Mouse (Mus musculus): Measurements from ENCODE around the gene Kif17.

Kif17 gene

GRCm38 (mm10) chr4:138250088-138250960 is at the start of gene Kif17, which contains the start of gene Sh2d5:
TSS of gene Kif17 (plus strand) at chr4:138250435.
TSS of gene Sh2d5 (plus strand) at chr4:138250403.
- DNase-seq, result peak; percentile 97

GRCm38 (mm10) chr4:138200769-138201168 is 49.5 kb upstream of the Kif17 start:
- DNase-seq, result no peak

- DNase-seq, result no peak
These were observed 48.5 kb upstream of the Kif17 start for GRCm38 (mm10) chr4:138201696-138202095.

- no peak for DNase-seq
These were observed 40.1 kb upstream of the Kif17 start for GRCm38 (mm10) chr4:138210116-138210515.

- DNase-seq, result no peak
These were observed 36.4 kb upstream of the Kif17 start for GRCm38 (mm10) chr4:138213861-138214260.

GRCm38 (mm10) chr4:138215671-138216199 is 34.5 kb upstream of the Kif17 start:
- DNase-seq, result peak in 1 of 2 experiments; percentile 17

GRCm38 (mm10) chr4:138216200-138216890 is 33.9 kb upstream of the Kif17 start, which contains the start of gene Hp1bp3:
TSS of gene Hp1bp3 (plus strand) at chr4:138216296.
- DNase-seq, result peak; percentile 70 to 87

- peak; percentile 97 to 99 for DNase-seq
These were observed 33.3 kb upstream of the Kif17 start for GRCm38 (mm10) chr4:138216891-138217392.

- no peak for DNase-seq
These were observed 32.8 kb upstream of the Kif17 start for GRCm38 (mm10) chr4:138217441-138217840.

- no peak for DNase-seq
These were observed 32.1 kb upstream of the Kif17 start for GRCm38 (mm10) chr4:138217951-138218685.

GRCm38 (mm10) chr4:138219331-138219730 is 30.9 kb upstream of the Kif17 start:
- peak in 1 of 2 experiments; percentile 19 for DNase-seq

- no peak for DNase-seq
These were observed 29.5 kb upstream of the Kif17 start for GRCm38 (mm10) chr4:138220761-138221160.

GRCm38 (mm10) chr4:138221406-138221805 is 28.8 kb upstream of the Kif17 start:
- no peak for DNase-seq

GRCm38 (mm10) chr4:138222396-138222795 is 27.8 kb upstream of the Kif17 start:
- DNase-seq, result no peak

GRCm38 (mm10) chr4:138223623-138224022 is 26.6 kb upstream of the Kif17 start:
- no peak for DNase-seq

- no peak for DNase-seq
These were observed 3.2 kb upstream of the Kif17 start for GRCm38 (mm10) chr4:138246756-138247665.

- DNase-seq, result peak; percentile 21 to 33
These were observed 1.6 kb downstream of the Kif17 start for GRCm38 (mm10) chr4:138251819-138252218.

GRCm38 (mm10) chr4:138252231-138252630 is 2.0 kb downstream of the Kif17 start:
- DNase-seq, result no peak

- DNase-seq, result no peak
These were observed 7.0 kb downstream of the Kif17 start for GRCm38 (mm10) chr4:138257116-138257687.

GRCm38 (mm10) chr4:138258663-138259062 is 8.4 kb downstream of the Kif17 start:
- no peak for DNase-seq

- no peak for DNase-seq
These were observed 9.2 kb downstream of the Kif17 start for GRCm38 (mm10) chr4:138259482-138259881.
